Mouse (Mus musculus): ENCODE results near the gene Cbl.

The Cbl gene

DNA sequence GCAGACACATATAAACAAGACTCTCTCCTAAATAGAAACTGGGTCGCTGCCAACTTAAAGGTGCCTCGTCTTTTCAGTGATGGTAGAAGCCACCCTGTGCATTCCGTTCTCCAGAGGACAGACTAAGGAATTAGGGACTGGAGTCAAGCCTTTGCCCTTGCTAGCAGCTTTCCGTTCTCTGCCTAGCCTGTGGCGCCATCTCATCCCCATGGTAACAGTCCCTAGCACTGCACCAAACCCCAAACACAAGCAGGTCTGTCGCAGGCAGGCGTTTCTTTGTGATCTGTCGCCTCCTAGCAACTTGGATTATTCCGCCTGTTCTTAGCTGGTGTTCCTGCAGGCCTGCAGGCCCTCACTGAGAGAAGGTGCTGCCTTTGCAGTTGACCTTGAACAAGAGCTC lies 137.3 kb downstream of the Cbl start:
- peak; percentile 58 for DNase-seq

DNA sequence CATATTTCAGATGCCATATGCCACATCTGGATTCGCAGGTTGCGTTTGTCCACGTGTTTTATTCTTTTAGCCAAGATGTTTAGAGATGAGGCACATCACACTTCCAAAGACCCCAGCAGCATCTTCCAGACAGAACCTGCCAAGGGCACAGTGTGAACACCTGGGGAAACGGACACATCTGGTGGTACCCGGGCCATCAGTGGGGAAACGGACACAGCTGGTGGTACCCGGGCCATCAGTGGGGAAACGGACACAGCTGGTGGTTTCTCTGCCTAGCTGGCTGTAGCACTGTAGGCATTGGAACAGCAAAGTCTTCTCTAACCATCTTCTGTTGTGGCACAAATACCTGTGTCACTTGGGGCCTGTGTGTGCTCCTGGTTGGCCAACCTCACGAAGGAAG lies 138.1 kb downstream of the Cbl start:
- no peak for DNase-seq

DNA sequence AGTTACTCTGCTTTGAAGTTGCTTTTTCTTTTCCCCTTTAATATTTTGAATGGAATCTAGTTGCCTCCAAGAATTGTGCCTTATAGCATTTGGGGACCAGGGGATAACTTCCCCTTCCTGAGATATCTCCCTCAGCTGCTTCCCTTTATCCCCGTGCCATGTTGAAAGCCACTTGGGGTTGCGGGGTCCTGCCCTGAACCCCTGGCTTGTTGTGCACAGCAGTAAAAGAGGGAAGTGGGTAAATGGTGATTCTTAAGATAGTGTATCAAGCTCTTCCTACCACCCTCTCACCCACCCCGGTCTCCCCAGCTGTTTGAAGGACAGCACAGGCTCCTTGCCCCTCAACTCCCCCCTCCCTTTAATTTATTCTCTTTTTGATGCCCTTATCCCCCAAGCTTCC lies 139.1 kb downstream of the Cbl start:
- no peak for DNase-seq

DNA sequence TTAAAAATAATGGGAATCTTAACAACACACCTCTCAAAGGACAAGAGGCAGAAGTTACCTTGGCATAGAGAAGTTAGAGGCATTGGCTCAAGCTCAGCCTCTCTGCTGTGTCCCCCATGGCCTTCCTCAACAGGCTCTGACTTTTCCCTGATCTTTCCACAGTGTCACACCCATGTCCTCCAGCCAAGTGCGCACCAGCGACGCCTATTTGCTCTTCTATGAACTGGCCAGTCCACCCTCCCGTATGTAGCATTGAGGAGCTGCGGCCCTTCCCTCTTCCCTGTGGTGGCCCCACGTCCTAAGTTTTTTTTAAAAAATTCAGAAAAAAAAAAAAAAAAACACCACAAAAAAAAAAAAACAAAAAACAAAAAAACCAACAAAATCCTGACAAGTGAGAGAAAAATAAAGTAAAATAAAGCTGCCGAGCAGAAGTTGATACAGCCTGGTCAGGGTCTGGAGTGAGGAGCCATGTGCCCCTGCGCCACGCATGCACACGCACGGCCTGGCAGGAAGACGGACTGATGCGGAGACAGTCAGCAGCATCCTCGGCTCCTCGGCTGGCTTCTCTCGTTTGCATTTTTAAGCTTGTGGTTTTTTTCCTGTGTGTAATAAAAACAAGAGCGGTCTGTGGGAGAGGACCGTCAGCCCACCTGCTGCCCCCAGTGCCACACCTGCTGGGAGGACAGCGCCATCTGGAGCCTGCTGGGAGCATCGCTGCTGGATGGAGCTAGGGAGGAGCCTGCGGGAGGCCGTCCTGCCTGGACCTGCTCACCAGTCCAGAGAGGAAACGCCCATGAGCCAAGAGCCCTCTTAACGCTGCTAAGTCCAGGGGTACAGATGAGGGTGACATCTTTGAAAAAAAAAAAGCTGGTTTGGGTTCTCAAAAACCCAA lies 140.0 kb downstream of the Cbl start:
- DNase-seq: peak; percentile 86

Data from kidney, adult 9 months (tissue).